Mouse (Mus musculus): ENCODE measurements around the gene Psma3.
"Not testable (repeated sequence)": the region's sequence is repeated elsewhere in the genome, so short reads cannot be mapped to it uniquely, and the experiment has no call there.

The Psma3 gene

DNA sequence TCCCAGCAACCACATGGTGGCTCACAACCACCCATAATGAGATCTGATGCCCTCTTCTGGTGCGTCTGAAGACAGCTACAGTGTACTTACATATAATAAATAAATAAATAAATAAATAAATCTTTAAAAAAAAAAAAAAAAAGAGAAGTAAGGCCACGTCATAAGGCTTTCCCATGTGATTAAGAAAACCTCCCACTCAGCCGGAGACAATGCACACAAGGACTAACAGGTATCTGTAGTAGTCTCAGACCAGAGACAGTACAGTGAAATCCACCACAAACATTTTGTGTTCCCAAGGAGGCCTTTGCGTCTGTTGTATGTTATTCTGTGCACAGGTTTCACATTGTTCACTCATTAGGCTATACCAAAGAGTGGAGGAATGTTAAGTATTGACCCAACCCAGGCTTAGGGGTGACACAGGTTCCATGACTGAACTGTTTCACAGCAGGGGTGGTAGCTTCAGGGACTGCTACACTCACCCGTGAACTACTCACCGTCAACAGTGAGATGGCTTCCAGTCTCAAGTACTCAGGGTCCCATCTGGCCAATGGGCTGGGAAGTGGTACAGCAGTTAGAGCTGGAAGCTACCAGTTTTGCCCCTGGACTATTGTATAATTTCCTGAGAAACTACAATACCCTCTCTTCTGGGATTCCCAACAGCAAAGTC lies 29.5 kb downstream of the Psma3 start:
- no peak for DNase-seq

DNA sequence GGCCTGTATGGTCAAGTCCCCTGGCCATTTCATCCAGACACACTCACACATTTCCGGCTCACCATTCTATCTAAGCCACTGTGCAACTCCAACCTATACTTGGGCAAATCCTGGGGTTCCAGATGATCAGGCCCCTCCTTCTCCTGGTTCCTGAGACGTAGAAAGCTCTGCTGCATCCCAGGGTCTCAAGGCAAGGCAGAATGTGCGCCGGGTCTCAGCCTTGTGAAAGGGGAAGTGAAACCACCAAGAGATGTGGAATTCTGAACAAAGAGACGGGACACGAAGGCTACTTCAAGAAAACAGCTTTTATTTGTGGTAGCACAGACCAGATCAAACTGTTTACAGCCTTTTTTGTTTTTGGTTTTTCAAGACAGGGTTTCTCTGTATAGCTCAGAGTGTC lies 31.7 kb downstream of the Psma3 start:
- DNase-seq = no peak

DNA sequence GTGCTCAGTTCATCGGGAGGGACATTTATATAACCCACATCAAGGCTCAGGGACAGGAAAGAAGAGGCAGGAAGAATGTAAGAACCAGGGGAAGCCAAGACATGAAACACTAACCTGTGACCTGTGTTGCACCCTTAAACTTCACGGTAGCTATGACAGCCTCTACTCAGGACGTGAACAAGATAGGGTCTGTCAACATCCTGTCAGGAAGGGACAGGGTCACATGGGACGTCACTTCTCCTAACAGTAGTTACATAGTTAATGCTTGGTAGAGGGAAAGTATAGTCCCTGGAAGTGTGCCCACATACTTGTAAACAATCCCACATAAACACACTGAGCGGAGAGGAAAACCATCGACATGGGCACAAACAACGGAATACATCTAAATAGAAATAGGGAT lies 32.5 kb downstream of the Psma3 start:
- peak; percentile 31 for DNase-seq

DNA sequence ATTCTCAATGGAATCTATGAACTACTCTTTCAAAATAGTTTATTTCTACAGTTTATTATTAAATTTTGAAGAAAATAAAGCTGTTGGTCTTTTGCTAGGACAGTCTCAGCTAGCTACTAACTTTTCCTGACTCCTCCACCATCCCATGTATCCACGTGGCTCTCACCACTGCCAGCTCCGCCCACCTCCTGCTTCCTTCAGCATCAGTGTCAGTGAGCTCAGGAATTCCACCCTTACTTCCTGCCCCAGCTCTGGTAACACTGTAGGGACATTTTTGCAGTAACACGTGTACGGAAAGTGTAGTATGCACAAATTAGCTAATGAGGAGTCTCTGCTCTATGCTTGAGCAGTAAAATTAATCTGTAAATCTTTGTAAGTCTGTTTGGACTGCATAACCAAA lies 35.3 kb downstream of the Psma3 start:
- DNase-seq = peak; percentile 39

DNA sequence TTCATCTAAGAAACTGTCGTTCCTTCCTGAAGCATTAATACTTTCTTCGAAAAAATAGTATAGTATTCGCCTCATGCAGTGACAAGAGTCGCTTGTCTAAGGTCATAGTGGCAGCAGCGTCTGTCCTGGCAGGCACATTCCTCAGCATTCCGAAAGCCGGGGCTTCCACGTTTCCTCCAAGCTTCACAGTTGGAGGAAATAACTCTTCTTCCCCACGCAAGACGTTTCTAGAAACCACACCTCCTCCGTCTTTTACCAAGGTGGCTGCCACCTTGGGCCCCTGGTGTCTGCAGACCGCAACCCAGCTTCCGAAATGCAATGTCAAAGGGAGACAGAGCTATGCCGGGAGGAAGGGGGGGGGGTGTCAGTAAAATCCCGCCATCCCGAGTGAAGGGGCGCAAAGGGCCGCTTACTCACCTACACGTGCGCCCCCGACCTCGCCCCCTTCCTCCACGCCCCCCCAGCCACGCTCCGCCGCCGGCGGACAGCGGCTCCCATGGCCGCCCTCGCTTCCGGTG lies 40.5 kb downstream of the Psma3 start:
- no peak for DNase-seq

DNA sequence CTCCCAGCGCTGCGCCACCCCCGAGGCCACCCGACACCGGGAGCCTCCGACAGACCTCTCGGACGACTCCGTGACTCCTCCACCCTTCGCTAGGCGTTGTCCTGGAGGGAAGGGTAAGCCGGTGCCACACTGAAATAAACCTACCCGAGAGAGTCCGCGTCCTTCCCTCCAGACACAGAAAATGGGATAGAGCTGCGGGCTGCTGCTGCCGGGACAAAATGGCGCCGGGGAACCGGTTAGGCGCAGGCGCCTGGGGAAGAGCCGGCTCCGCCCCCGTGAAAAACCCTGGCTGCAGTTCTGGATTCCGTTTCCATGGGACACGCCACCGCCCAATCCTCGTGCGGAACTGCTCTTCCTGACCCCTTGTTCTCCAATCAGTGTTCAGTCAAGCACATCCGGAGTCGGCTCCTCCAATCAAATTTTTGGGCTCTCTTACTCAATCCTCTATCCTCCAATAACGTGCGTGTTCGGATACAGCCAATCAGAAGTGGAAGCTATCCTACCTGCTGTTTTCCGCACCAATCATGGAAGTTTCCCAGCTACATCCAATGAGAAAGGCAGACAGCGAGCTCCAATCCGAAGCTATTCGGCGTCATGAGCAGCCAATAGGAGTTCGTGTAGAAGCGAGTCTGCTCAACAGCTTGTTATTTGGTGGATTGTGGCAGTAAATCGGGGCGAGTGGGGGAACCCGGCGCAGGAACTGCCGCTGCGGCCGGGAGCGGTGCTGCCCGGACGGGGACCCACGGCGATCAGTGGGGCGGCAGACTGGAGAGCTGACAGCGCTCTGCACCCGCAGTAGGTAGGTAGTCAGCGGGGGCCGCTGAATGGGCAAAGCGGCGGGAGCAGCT lies 41.2 kb downstream of the Psma3 start, which contains the start of gene Arid4a:
Arid4a (plus strand) TSS at position 628 of the 848 bp plus-strand sequence.
- DNase-seq = peak; percentile 95

DNA sequence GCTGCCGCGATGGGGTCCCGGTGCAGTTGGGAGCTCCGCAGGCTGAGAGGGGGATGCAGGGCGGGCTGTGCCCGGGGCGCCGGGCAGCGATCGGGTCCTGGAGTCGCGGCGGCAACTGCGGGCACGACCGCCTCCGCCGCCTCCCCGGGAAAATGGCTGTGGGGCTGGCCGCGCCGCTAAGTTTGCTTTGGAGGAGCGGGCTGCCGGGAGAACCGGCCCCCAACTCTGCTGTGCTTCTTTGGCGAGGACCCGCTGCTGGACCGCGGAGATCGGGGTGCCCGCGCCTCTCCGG lies 41.7 kb downstream of the Psma3 start:
- no peak for DNase-seq

DNA sequence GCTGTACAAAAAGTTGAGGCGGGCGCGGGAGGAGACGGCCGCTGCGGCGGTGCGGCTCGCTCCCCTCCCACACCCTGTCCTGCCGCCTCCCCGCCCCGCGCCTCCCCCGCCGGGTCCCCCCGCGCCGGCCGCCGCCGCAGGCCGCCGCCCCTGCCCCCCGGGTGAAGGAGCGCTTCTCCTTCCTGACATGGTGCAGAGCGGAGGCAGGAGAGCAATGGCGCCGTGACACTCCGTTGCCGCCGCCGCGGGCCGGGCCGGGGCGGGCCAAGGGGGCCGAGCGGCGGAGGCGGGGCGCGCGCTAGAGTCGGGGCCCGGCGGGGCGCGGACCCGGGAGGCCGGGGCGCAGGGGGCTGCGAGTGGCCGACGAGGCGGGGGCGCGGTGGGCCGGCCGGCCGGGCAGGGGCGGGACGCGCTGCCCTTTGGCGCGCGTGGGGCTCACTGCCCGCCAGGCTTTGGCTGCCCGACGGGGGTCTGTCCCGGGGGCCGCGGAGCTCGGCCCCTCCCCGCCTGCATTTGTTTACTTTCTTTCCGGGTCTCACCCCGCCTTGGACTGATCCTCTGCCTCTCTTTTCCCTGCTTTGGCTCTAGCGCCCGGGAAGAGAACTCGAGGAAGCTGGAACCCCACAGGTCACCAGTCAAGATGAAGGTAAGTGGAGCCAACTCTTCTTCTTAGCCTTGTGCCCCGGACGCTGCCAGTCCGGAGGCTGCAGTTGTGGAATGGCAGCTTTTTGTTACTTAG lies 42.3 kb downstream of the Psma3 start:
- peak; percentile 59 for DNase-seq

DNA sequence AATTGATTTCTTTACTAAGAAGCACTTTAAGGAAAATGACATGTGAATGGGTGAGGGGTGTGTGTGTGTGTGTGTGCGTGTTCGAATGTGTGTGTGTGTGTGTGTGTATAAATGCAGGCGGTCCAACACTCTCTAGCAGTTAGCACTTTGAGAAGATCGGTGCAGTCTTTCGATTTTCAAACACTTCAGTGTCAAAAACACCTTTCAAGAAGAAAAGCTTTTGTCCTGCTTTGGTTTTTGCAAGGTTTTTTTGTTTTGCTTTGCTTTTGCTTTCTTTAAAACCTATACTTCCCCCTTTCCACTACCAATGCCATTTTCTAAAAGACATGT lies 42.8 kb downstream of the Psma3 start:
- DNase-seq = no peak

DNA sequence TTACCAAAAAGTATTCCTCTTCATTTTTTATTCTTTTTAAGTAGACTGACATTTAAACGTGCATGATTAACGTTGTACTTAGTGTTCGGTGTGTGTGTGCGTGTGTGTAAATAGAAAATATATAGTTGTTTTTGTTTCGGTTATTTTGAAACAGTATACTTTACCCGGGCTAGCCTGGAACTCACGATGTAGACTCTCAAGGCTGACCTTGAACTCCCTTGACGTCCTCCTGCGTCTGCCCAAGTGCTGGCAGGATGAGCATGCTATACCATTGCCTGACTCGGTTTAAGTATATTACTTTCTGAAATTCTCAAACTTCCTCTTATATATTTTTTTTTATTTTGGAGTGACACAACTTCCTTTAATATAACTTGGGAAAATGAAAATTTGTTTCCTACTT lies 43.4 kb downstream of the Psma3 start:
- DNase-seq = no peak

DNA sequence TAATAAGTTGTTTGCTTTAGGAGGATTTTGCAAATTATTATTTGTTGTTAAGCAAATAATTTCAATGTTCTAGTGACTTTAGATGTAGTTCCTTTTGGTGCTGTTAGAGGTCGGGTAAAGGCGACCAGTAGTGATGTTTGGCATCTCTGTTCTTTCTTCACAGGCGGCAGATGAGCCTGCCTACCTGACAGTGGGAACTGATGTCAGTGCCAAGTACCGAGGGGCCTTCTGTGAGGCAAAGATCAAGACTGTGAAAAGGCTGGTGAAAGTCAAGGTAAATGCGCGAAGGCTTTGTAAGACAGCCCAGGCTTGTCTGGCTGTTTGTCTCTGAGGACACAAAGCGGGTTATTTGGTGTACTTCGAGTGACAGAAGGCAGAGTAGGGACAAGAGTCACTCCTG lies 44.8 kb downstream of the Psma3 start:
- no peak for DNase-seq

DNA sequence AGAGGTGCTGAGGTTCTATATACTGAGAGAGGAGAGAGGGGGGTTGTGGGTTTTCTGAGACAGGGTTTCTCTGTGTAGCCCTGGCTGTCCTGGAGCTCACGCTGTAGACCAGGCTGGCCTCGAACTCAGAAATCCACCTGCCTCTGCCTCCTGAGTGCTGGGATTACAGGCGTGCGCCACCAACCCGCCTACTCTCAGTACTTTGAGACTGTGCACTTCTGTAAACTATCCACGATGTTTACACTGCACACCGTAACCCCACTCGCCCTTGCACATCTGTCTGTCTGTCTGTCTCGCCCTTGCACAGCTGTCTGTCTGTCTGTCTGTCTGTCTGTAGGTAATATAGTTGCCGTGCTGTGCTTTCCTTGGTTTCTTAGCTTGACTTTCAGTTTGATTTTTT lies 50.0 kb downstream of the Psma3 start:
- DNase-seq = no peak

DNA sequence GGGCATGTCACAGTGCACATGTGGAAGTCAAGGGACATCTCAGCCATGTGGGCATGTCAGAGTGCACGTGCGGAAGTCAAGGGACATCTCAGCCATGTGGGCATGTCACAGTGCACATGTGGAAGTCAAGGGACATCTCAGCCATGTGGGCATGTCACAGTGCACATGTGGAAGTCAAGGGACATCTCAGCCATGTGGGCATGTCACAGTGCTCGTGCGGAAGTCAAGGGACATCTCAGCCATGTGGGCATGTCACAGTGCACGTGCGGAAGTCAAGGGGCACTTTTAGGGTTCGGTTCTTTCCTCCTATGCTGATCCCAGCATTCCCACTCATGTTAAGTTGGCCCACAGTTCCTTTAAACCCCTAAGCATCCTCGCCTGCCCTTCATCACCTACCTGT lies 53.8 kb downstream of the Psma3 start:
- DNase-seq = not testable (repeated sequence)

DNA sequence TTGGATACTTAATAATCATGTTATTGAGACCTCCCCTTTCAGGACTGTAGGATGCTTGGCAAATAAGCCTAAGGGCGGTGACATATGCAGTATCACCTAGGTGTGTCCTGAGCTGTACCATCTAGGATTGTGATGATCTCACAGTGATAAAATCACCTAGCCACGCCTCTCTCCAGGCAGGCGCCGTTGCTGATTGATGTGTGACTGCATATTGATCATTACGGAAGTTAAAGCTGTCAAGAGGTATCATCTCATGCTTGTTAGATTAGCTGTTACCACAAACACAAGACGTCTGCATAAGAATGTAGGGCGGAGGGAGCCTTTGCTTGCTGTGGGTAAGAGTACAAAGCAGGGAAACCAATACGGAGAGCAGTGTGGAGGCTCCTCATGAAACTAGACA lies 55.8 kb downstream of the Psma3 start:
- no peak for DNase-seq

DNA sequence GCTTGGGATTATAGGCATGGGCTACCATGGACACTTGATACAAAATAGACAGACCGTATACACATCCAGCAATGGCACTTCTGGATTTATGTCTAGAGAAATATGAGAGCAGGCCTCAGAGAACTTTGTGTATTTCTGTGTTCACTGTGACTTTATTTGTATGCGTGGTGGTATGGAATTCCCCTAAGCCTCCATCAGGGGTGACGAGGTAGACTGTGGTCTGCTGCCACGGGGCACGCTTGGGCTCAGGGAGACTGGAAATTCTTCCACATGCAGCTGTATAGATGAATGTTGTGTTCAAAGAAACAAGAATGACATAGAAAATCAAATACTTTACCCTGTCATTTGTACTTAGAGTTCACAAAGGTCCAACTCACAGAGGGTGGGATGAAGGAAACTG lies 56.3 kb downstream of the Psma3 start:
- no peak for DNase-seq

DNA sequence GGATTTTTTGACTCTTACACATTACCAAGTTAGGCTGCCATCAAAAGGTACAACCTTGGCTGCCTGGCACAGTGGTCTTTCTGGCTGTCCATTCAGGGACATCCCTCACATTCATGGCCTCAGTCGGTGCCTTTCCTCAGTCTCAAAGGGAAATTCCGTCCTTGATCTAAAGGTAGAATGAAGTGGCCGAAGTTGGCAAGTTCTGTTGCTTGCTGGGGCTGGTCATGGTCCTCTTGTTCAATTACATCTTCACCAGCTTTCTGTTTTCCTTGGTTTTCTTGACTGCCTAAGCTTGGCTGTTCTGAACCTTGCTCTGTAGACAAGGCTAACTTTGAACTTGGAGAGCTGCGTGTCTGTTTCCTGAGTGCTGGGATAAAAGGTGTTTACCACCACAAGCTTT lies 61.4 kb downstream of the Psma3 start:
- no peak for DNase-seq

DNA sequence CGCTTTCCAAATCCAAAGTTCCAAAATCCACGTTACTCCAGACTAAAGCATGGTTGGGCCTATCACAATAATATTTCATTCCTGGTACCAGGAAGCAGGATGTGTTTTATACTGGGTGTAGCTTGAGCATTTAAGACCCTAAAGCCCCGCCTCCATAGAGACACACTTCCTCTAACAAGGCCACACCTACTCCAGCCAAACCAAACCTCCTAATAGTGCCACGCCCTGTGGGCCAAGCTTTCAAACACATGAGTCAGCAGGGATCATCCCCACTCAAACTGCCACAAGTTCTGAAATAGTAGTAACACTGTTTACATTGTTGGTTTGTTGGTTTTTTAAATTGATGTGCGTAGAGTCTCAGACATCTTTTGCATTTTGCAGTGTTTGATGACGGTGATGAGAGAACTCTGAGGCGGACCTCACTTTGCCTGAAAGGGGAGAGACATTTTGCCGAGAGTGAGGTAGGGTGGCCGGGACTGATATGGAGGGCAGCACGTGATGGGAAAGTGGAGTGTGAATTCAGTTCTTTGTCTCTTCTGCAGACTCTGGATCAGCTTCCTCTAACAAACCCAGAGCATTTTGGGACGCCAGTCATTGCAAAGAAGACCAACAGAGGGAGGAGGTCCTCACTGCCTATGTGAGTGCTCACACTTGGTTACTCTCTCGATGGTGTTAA lies 62.4 kb downstream of the Psma3 start:
- DNase-seq = no peak

DNA sequence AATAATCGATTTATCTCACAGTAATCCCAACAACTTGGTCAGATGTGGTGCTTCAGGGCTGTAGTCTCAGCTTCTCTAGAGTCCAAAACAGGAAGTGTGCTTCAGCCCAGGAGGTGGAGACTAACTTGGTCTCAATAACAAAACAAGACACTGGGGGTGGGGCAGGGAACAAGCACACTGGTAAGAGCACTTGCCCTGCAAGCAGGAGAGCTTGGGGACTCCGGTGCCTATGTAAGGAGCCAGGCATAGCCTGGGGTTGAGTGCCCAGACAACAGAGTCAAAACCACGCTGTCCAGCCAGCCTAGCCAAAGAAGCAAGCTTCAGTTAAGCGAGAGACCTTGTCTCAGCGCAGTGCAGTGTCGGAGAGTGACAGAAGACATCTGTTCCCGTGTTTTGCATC lies 66.0 kb downstream of the Psma3 start:
- peak; percentile 66 for DNase-seq

DNA sequence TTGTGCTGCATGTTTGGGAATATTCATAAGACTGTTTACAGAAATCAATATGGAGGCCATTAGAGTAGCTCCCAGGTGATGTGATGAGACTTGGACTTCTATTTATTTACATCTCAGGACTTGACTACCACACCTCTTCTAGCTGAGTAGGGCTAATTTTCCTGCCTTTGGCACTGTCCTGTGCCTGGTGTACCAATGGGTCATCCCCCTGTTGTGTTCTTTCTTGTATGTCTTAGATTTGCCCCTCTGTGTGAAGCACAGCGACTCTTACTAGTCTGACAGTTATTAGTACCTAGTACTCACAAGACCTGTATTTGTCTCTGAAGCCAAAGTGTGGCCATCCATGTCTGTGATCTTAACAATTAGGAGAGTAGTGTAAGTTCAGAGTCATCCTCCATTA lies 68.0 kb downstream of the Psma3 start:
- DNase-seq = no peak

DNA sequence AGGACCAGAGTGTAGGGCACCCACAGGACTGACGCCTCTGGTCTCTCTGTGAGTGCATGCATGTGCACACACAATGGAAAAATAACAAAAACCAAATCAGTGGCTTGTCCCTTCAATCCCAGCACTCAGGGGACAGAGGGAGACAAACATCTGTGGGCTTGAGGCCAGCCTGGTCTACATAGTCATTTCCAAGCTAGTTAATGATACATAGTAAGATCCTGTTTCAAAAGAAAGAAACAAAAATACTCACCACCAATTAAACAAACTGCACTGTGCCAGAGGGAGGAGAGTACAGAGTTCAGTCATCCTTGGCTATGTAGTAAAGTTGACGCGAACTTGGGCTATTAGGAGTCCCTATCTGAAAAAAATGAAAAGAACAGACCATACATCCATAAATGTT lies 69.2 kb downstream of the Psma3 start:
- DNase-seq = no peak

DNA sequence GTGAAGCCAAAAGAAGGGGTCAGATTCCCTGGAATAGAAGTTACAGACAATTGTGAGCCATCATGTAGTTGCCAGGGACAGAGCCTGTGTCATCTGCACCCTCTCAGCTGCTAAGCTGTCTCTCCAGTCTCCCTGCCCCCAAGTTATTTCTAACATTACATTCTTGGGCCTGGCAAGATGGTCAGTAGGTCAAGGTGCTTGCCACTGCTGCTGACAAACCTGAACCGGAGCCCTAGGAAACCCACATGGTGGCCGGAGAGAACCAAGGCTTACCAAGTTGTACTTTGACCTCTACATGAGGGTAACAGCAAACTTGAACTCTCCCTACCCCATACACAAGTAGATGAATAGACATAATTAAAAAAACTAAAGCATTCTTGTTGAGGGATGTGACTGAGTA lies 70.1 kb downstream of the Psma3 start:
- no peak for DNase-seq

Data from lung, postnatal 14 days (tissue).